Mouse (Mus musculus) embryonic facial prominence, embryonic 13.5 days (tissue): ENCODE data around the gene BC005537. TPM values are rescaled to one million over a fixed set of nuclear protein-coding genes. Genes with fewer than 3 reads are reported as not detected.
"Not testable (repeated sequence)": the region's sequence is repeated elsewhere in the genome, so short reads cannot be mapped to it uniquely, and the experiment has no call there.

Experiments used
- ATAC-seq: fragments of 200-750 bp; cut with Nextera tagmentation; 2 replicates; pipeline ENCODE4 v1.8.0; 2017; ENCODE audit warnings: low read depth; ENCODE audit not compliant: insufficient number of reproducible peaks, insufficient read depth, low FRiP score, low TSS enrichment
- H3K27ac ChIP-seq: fragments of 300-500 bp; sonication (generic); 2 replicates; pipeline ENCODE4 v1.5.1; 2015; ENCODE audit warnings: moderate library complexity, mild to moderate bottlenecking, inconsistent platforms
- H3K27me3 ChIP-seq: fragments of 300-500 bp; sonication (generic); 2 replicates; pipeline ENCODE4 v1.6.1; 2015; ENCODE audit warnings: mild to moderate bottlenecking, inconsistent platforms
- H3K36me3 ChIP-seq: fragments of 300-500 bp; sonication (generic); 2 replicates; pipeline ENCODE4 v1.6.1; 2015; ENCODE audit warnings: mild to moderate bottlenecking, inconsistent platforms
- H3K4me1 ChIP-seq: fragments of 300-500 bp; sonication (generic); 2 replicates; pipeline ENCODE4 v1.6.1; 2015; ENCODE audit warnings: inconsistent platforms
- H3K4me2 ChIP-seq: fragments of 300-500 bp; sonication (generic); 2 replicates; pipeline ENCODE4 v1.6.1; 2015; ENCODE audit warnings: moderate library complexity, mild to moderate bottlenecking, inconsistent platforms
- H3K4me3 ChIP-seq: fragments of 300-500 bp; sonication (generic); 2 replicates; pipeline ENCODE4 v1.5.1; 2015; ENCODE audit warnings: mild to moderate bottlenecking, inconsistent platforms
- H3K9ac ChIP-seq: fragments of 300-500 bp; sonication (generic); 2 replicates; pipeline ENCODE4 v1.6.1; 2015; ENCODE audit warnings: mild to moderate bottlenecking, inconsistent platforms
- H3K9me3 ChIP-seq: fragments of 300-500 bp; sonication (generic); 2 replicates; pipeline ENCODE4 v1.6.1; 2016; ENCODE audit warnings: inconsistent platforms
- WGBS: fragments of 180-500 bp; shearing (Covaris S2); methylation state at CpG from one replicate; pipeline ENCODE4 v1.1.7; 2015; ENCODE audit warnings: mixed read lengths; 5-methylcytosine and 5-hydroxymethylcytosine counted together
- polyA plus RNA-seq: library from polyadenylated mRNA; unstranded; fragments of >200 nt; fragmentation: Nextera tagmentation; extraction: Ambion mirVana; gene quantifications from 2 replicates; pipeline ENCODE4 v1.2.1, GENCODE M21; 2015

BC005537 gene
- polyA plus RNA-seq, result 18.2 and 18.3 TPM in 2 replicates

DNA sequence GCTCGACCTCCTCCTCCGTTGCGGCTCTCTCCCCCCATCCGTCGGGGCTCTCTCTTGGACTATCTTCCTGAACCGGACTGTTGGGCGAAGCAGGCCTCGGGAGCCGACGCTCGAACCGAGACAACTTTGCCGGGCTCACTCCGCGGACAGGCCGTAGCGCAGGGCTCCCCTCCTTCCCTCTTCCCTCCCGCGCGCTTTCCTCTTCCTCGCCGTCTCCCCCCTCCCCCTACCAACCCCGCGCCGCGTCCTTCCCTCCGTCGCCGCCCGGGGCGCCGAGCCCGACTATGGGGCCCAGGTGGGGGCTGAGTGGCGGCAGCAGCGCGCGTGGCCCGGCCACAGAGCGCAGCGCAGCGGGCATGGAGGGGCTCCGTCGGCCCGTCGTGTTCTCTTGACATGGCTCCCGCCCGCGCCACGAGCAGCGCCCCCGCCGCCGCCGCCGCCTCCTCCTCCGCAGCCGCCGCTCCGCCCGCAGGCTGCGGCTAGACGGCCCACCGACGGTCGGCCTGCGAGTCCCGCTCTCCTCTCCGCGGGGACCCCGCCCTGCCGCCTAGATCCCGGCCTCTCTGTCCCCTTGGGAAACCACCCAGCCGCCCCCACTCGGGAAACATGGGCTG is at the start of gene BC005537:
Gene BC005537 (plus strand): TSS at position 350 of the 614 bp plus-strand sequence.
- Histone ChIP-seq H3K4me2 (peak within 1 kb of the TSS; percentile 85), H3K36me3 (peaks cover 13% of the 10 kb centered on the region), H3K4me3 (peak within 1 kb of the TSS; percentile 99), H3K27ac (peak within 1 kb of the TSS; percentile 100), H3K27me3 (no peaks in the 10 kb centered on the region), H3K9ac (peak within 1 kb of the TSS; percentile 99), H3K4me1 (peaks cover 17% of the 10 kb centered on the region), H3K9me3 (no peaks in the 10 kb centered on the region)
- WGBS, result under 1% methylated on average over 69 of the region's 74 CpGs
- ATAC-seq, result peak; percentile 33

DNA sequence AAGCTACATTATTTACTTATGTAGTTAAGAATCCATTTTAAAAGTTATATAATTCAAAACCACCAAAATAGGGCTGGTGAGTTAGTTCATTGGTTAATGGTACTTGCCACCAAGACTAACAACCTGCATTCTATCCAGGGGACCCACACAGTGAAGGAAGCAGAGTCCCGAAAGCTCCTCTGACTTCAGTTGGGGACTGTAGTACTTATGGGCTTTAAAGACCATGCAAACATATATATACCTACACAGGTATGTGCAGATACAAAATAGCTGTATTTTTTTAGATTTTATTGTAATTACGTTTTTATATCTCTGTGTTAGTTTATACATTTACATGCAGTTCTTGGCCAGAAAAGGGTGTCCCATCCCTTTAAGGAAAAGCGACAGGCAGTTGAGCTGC is 44.7 kb upstream of the BC005537 start:
- no peaks in the 10 kb centered on the region for H3K27me3 ChIP-seq
- no peak for ATAC-seq
- no peak overlapping the region for H3K27ac ChIP-seq
- no peaks in the 10 kb centered on the region for H3K9me3 ChIP-seq
- H3K36me3 ChIP-seq, result peaks cover 59% of the 10 kb centered on the region
- peaks cover 9% of the 10 kb centered on the region for H3K4me1 ChIP-seq
- WGBS, result 95% methylated on average over 3 of the region's 3 CpGs
- no peak overlapping the region for H3K4me2 ChIP-seq
- no peak overlapping the region for H3K4me3 ChIP-seq
- no peak overlapping the region for H3K9ac ChIP-seq

DNA sequence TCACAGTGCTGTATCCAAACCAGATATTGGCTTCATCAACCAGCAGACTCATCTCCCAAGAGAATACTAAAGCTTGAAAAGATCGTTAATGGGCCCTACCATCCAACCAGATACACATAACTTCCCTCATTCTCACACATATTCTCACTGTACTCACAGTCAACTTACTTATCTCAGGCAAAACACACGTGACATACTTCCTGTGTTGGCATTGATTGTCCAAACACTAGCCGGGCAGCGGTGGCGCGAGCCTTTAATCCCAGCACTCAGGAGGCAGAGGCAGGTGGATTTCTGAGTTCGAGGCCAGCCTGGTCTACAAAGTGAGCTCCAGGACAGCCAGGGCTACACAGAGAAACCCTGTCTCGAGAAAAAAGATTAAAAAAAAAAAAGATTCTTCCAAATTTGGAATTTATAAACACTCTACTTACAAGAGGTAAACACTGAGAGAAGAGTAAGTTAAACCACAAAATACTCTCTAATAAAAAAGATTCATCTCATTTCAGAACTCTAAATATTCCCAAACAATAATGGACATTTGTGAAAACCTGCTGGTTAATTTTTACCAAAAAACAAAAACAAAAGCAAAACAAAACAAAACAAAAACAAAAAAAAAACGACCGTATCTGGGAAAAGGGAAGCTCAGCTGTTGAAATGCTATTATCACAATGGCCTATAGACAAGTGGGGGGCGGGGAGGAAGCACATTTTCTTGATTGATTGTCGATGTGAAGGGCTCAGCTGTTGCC is 43.5 kb upstream of the BC005537 start:
- Histone ChIP-seq H3K27ac (no peak overlapping the region), H3K36me3 (peaks cover 49% of the 10 kb centered on the region), H3K27me3 (no peaks in the 10 kb centered on the region), H3K4me1 (peaks cover 16% of the 10 kb centered on the region), H3K9me3 (no peaks in the 10 kb centered on the region), H3K9ac (no peak overlapping the region), H3K4me2 (no peak overlapping the region), H3K4me3 (no peak overlapping the region)
- 90% methylated on average over 12 of the region's 12 CpGs for WGBS
- ATAC-seq, result no peak

DNA sequence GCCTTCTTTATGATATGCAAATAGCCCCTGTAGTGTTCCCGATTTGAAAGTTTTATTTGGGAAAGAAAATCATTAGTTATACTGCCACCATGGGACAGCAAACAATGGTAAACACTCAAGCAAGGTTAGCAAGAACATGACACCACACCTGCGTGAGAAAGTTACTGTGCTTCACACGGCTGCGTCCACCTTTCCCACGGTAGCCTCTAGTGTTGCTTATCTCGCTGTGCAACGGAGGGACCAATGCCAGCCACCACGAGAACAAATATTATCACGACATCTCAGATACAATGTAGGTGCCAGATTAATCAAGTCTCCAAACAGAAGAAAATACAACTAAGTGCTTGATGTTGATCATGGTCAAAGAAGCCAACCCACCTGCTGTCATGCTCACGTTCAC is 42.0 kb upstream of the BC005537 start:
- ATAC-seq, result no peak
- 92% methylated on average over 10 of the region's 10 CpGs for WGBS

DNA sequence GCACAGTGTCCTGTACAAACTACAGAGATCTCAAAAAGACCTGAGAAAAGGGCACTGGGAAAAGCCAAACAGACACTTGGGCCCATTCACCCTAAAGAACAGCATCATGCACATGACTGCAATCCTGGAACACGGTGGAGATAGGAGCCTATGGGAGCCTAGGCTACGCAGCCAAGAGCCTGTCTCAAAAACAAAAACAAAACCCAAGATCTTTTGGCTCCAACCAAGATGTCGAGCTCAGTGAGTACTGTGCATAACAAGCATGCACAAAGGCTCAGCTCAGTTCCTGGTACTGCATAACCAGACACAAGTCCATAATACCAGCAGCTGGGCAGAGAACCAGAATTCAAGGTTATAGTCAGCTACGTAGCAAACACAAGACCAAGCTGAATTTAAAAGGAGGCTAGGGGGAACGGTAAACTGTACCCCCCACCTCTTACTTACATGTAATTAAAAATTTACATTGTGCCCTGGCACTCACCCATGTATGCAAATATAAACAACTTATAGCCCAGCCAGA is 41.0 kb upstream of the BC005537 start:
- H3K9me3 ChIP-seq, result no peaks in the 10 kb centered on the region
- no peak for ATAC-seq
- peaks cover 16% of the 10 kb centered on the region for H3K4me1 ChIP-seq
- no peak overlapping the region for H3K27ac ChIP-seq
- H3K9ac ChIP-seq, result peak overlapping the region; percentile 88
- no peaks in the 10 kb centered on the region for H3K27me3 ChIP-seq
- H3K4me2 ChIP-seq, result peak overlapping the region; percentile 69
- H3K4me3 ChIP-seq, result peak overlapping the region; percentile 92
- WGBS, result 60% methylated on average over 5 of the region's 5 CpGs
- H3K36me3 ChIP-seq, result peaks cover 32% of the 10 kb centered on the region

More for the DNA sequence above, 42.0 kb upstream of the BC005537 start:
- Histone ChIP-seq H3K9ac (no peak overlapping the region), H3K4me2 (no peak overlapping the region), H3K27ac (no peak overlapping the region), H3K4me1 (peaks cover 16% of the 10 kb centered on the region), H3K4me3 (no peak overlapping the region), H3K9me3 (no peaks in the 10 kb centered on the region), H3K36me3 (peaks cover 42% of the 10 kb centered on the region), H3K27me3 (no peaks in the 10 kb centered on the region)

DNA sequence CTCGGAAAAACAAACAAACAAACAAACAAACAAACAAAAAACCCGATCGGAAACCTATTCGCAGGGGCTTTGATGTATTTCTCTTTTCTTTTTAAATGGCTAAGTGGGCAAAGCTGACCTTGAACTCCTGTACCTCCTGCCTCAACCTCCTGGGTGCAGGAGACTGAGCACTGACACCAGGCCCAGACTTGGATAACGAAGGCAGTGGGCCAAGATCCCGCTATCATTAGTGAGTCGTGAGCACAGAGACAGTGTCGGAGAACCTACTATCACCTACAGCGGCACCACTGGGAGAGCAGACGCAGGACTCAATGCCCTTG is 40.4 kb upstream of the BC005537 start:
- H3K9ac ChIP-seq, result peak overlapping the region; percentile 88
- ATAC-seq, result no peak
- peak overlapping the region; percentile 95 for H3K27ac ChIP-seq
- peak overlapping the region; percentile 69 for H3K4me2 ChIP-seq
- H3K36me3 ChIP-seq, result peaks cover 26% of the 10 kb centered on the region
- H3K4me3 ChIP-seq, result peak overlapping the region; percentile 92
- peaks cover 16% of the 10 kb centered on the region for H3K4me1 ChIP-seq
- H3K9me3 ChIP-seq, result no peaks in the 10 kb centered on the region
- H3K27me3 ChIP-seq, result no peaks in the 10 kb centered on the region
- 6% methylated on average over 10 of the region's 10 CpGs for WGBS

DNA sequence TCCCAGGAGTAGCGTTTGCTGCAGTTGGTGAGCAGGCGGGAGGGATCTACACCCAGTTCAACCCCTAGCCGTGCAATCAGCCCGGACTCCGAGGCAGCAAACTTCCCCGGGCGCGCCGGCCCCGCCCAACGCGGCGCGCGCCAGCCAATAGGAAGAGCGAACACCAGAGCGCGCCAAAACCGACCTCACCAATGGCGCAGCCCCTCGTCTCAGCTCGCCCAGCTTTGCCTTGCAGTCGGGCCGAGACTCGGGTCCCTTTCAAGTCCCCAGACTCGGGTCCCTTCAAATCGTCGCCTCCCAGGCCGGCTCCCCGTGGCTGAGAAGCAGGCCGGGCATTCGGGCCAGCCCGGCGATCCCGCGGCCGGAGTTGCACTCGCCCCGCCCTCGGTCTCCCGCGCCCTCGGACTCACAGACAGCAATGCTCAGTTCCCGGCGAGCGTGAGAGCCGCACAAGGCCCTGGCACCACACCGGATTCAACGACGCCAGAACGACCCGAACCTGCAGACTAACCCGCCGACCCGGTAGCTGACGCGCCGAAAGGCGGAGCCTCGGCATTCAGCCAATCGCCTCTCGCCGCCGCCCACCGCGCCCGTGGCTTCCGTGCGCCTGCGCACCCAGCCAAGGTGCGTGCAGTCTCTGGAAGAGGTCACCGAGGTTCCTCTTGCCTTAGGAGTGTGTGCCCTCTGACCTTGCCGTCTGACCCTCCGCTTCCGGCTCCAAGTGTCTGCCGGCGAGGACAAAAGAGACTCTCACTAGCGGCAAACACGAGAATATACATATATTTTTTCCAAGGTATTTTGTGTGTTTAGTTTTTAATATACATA is 39.8 kb upstream of the BC005537 start, which contains the start of gene Gmnn:
Gene Gmnn (minus strand): TSS at position 521 of the 825 bp plus-strand sequence.
- peak; percentile 97 for ATAC-seq
- Histone ChIP-seq H3K4me3 (peak within 1 kb of the TSS; percentile 92), H3K27me3 (no peaks in the 10 kb centered on the region), H3K27ac (peak within 1 kb of the TSS; percentile 95), H3K9ac (peak within 1 kb of the TSS; percentile 88), H3K9me3 (no peaks in the 10 kb centered on the region), H3K36me3 (peaks cover 21% of the 10 kb centered on the region), H3K4me2 (peak within 1 kb of the TSS; percentile 69), H3K4me1 (peaks cover 16% of the 10 kb centered on the region)
- under 1% methylated on average over 79 of the region's 79 CpGs for WGBS

DNA sequence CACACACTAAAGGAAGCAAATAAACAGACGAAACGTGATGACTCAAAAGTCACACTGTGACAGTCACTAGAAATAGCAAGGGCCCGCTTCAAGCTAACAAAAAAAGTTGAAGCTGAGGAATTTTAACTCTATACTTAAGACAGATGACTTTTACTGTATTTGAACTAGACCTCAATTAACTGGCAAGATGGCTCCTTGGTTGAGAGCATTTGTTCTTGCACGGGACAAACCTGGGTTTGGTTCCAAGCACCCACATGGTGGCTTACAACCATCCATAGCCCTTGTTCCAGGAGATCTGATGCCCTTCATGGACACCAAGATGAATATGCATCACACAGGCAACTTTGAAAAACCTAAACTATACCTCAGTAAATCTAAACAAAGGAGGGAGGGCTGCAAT is 39.2 kb upstream of the BC005537 start:
- Histone ChIP-seq H3K27me3 (no peaks in the 10 kb centered on the region), H3K9me3 (no peaks in the 10 kb centered on the region), H3K9ac (peak overlapping the region; percentile 88), H3K27ac (no peak overlapping the region; the same call in 1 of the 2 replicates), H3K36me3 (peaks cover 16% of the 10 kb centered on the region), H3K4me3 (peak overlapping the region; percentile 92), H3K4me1 (peaks cover 16% of the 10 kb centered on the region), H3K4me2 (peak overlapping the region; percentile 69)
- WGBS, result 31% methylated on average over 4 of the region's 4 CpGs
- ATAC-seq, result no peak

DNA sequence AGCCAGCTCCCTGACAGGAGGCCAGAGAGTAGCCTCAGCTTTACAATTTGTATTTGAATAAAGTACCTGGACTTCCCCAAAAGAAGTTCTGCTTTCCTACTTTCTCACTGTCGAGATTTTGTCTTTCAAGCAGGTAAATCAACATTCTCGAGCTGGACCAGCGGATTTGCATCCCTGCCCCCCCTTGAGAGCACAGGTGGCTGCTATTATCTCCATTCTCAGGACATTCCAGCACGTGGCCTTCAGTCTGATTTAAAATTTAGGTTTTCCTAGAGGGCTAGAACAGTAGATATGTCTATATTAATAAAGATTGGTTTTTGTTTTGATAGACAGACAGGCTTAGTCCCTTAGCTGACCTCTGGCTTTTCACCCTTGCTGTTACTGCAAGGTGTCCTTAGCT is 33.6 kb upstream of the BC005537 start:
- not testable (repeated sequence) for H3K9me3 ChIP-seq, ATAC-seq, H3K9ac ChIP-seq, H3K4me3 ChIP-seq, H3K36me3 ChIP-seq, H3K27me3 ChIP-seq, H3K27ac ChIP-seq, H3K4me1 ChIP-seq, H3K4me2 ChIP-seq
- 65% methylated on average over 4 of the region's 4 CpGs for WGBS

DNA sequence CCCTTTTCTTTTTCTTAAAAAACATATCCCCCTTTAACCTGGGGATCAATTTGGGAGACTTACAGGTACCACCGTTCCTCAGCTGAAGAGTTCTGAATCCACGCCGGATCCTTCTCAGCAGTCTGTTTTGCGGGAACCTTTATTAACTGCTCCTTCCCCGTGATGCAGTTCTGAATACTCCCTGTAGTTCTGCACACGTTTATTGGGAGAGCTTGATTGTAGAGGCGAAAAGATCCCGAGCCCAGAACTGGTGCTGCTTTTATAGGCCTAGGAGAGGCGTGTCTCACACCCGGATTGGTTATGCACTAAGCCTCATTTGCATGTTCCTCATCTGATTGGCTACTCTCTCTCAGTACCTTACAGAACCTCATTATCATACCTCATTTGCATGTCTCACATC is 30.0 kb upstream of the BC005537 start:
- not testable (repeated sequence) for H3K4me3 ChIP-seq, H3K9ac ChIP-seq, H3K36me3 ChIP-seq, H3K27ac ChIP-seq, H3K9me3 ChIP-seq, H3K27me3 ChIP-seq, H3K4me1 ChIP-seq, ATAC-seq, H3K4me2 ChIP-seq
- 91% methylated on average over 10 of the region's 10 CpGs for WGBS

DNA sequence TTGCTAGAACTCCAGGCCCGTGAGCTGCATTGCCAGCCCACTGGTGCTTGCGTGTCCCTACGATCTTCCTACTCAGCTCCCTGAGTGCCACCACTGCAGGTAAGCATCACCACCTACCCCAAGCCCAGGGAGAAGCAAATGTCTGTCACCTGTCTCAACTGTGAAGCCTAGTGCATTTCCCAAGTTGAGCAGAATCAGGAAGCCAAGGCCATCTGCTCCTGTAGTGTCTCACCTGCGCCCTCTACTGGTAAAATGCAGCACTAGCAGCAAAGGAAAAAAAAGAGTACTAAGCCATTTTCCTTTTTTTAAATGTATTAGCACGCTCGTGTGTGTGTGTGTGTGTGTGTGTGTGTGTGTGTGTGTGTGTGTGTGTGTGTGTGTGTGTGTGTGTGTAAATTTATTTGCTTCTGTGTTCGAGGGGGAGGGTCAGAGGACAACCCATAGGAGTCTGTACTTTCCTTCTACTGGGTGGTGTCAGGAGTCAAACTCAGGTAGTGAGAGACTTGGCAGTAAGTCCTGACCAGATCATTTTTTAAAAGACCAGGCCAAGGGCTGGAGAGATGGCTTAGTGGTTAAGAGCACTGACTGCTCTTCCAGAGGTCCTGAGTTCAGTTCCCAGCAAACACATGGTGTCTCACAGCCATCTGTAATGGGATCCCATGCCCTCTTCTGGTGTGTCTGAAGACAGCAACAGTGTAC is 25.2 kb upstream of the BC005537 start:
- Histone ChIP-seq H3K9me3 (no peaks in the 10 kb centered on the region), H3K27ac (no peak overlapping the region), H3K9ac (no peak overlapping the region), H3K4me2 (no peak overlapping the region), H3K36me3 (no peaks in the 10 kb centered on the region), H3K4me1 (no peaks in the 10 kb centered on the region), H3K4me3 (no peak overlapping the region), H3K27me3 (no peaks in the 10 kb centered on the region)
- WGBS, result 47% methylated on average over 7 of the region's 7 CpGs
- no peak for ATAC-seq
